Mouse (Mus musculus): ENCODE data around the gene Baz2a.
"Not testable (repeated sequence)": the region's sequence is repeated elsewhere in the genome, so short reads cannot be mapped to it uniquely, and the experiment has no call there.

Gene Baz2a

DNA sequence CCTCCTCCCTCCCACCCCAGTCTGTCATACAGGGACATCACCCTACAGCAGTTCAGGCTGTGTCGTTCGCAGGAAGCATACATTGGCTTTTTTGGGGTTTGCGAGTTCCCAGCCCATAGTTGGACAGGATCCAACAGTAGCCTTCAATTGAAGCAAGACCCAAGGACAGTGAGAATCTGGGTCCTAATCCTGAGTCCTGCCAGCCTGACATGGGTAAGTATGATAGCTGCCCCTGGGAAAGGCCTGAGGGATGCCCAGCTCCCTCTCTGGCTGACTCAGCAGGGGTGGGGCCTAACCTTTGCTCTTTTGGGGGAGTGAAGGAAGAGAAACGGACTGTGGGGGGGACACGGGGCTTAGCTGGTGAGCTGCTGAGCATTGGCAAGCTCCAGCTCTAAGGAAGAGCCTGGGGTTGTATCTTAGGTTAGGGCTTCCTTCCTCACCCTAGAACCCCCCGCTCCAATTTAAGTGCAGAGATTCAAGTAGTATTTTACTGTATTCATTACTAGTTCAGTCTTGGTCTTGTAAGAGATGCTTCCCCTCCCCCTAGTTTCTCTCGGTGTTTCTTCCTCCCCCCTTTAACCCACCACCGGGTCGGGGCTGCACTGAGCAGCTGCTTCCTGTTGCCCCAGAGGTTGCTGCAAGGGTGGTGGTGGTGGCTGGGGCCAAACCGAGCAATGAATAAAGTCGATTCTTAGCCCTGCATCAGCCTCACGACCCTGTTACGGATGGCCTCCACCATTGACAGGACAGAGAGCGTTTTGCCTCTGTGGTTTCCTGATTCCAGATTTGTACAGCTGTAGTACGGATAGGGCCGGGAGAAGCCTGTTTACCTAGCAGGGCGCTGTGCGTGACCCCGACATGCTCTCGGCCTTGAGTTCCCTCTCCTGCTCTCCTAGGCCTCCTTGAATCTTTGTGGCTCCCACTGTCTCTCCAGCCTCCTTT is at the start of gene Baz2a:
Gene Baz2a (plus strand): TSS at position 14 of the 942 bp plus-strand sequence.
- DNase-seq, result peak; percentile 68 to 77

DNA sequence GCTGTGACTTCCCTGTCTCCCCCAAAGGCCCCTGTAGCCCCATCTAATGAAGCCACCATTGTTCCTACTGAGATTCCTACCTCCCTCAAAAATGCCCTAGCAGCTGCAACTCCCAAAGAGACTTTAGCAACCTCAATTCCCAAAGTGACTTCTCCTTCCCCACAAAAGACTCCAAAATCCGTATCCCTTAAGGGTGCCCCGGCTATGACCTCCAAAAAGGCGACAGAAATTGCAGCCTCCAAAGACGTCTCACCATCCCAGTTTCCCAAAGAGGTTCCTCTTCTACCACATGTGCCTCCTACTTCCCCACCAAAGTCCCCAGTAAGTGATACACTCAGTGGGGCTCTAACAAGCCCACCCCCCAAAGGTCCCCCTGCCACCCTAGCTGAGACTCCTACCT is 49.7 kb upstream of the Baz2a start:
- DNase-seq, result no peak

DNA sequence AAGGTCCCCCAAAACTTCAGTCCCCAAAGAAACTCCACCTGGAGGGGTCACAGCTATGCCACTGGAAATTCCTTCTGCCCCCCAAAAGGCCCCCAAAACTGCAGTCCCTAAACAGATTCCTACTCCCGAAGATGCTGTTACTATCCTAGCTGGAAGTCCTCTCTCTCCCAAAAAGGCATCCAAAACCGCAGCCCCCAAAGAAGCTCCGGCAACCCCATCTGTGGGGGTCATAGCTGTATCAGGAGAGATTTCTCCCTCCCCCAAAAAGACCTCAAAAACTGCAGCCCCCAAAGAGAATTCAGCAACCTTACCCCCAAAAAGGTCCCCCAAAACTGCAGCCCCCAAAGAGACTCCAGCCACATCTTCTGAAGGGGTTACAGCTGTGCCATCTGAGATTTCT is 48.9 kb upstream of the Baz2a start:
- DNase-seq, result no peak

DNA sequence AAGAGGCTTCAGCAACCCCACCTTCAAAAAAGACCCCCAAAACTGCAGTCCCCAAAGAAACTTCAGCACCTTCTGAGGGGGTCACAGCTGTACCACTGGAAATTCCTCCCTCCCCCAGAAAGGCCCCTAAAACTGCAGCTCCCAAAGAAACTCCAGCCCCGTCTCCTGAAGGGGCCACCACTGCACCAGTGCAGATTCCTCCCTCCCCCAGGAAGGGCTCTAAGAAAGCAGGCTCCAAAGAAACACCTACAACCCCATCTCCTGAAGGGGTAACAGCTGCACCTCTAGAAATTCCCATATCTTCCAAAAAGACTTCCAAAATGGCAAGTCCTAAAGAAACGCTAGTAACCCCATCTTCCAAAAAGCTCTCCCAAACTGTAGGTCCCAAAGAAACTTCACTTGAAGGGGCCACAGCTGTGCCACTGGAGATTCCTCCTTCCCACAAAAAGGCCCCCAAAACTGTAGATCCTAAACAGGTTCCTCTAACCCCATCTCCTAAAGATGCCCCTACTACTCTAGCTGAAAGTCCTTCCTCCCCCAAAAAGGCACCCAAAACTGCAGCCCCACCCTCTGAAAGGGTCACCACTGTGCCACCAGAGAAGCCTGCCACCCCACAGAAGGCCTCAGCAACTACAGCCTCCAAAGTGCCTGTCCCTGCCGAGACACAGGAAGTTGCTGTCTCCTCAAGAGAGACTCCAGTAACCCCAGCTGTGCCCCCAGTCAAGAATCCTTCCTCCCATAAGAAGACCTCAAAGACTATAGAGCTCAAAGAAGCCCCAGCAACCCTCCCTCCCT is 48.1 kb upstream of the Baz2a start:
- DNase-seq, result no peak

DNA sequence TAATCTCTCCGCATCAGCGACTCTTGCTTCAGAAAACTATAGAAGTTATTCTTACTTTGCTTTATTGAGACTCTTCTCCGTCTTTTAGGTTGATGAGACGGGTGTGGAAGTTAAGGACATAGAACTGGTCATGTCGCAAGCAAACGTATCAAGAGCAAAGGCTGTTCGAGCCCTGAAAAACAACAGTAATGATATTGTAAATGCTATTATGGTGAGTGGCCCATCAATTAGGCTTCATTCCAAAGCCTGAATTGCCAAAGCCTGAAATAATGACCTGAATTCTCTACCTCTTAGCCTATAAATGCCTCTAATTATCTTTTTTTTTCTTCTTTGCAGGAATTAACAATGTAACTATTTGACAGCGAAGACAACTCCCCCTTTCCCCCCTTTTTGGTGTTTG is 43.2 kb upstream of the Baz2a start:
- no peak for DNase-seq

DNA sequence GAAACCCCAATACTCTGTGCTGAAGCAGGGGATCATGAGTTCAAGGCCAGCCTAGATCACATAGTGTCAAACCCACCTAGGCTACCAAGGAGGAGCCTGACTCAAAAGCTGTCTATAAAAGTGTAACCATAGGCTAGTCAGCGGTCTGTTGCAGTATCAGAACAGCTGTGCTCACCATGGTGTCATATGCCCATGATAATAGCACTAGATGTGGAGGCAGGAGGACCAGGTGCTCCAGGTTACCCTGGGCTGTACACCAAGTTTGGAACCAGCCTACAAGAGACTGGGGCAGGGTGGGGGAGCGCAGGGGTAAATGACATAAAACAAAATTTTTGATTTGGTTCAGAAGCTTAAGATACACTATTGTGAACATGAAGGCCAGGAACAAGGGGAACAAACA is 41.6 kb upstream of the Baz2a start:
- no peak for DNase-seq

DNA sequence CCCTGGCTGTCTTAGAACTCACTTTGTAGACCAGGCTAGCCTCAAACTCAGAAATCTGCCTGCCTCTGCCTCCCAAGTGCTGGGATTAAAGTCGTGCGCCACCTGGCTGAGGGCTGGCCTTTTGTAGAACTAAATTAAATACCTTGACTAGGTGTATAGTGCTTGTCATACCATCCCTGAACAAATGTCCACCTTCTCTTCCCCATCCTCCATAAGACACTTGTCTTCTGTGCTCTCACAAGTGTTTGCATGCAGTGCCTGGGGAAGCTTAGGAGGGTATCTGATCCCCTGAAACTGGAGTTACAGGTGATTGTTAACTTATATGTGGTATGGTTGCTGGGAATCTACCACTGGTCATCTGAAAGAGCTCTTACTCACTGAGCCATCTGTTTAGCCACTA is 41.0 kb upstream of the Baz2a start:
- DNase-seq, result no peak

DNA sequence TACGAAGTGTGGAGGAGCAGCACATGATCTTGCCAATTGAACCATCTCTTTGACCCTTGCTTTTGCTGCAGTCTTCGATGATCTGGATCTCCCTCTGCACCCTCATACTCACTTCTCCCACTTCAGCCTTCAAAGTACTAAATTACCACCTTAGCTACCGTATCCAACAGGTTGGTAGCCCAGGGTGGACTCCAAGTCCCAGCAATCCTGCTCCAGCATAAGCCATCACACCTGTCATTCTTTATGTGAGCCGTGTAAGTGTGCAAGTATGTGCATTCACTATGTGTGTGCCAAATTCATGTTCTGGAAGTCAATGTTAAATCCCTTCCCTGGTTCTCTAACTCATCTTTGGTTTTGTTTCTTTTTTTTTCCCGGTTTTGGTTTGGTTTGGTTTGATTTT is 39.8 kb upstream of the Baz2a start:
- DNase-seq, result no peak

DNA sequence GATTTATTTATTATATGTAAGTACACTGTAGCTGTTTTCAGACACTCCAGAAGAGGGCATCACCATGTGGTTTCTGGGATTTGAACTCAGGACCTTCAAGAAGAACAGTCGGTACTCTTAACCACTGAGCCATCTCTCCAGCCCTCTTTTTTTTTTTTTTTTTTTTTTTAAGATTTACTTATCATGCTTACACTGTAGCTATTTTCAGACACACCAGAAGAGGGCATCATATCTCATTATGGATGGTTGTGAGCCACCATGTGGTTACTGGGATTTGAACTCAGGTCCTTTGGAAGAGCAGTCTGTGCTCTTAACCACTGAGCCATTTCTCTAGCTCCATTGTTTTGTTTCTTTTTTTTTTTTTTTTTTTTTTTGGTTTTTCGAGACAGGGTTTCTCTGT is 39.2 kb upstream of the Baz2a start:
- DNase-seq, result not testable (repeated sequence)

DNA sequence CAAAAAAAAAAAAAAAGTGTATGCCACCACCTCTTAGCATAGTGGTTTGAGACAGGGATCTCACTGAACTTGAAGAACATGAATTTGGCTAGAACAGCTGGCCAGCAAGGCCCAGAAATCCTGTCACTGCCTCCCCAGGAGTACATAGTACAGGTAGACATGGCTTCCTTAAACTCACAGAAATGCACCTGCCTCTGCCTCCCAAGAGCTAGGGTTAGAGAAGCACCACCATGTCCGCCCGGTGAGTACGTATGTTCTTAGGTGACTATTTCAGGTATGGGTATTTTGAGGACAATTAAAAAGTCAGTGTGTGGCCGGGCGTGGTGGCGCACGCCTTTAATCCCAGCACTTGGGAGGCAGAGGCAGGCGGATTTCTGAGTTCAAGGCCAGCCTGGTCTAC is 38.4 kb upstream of the Baz2a start:
- no peak for DNase-seq

DNA sequence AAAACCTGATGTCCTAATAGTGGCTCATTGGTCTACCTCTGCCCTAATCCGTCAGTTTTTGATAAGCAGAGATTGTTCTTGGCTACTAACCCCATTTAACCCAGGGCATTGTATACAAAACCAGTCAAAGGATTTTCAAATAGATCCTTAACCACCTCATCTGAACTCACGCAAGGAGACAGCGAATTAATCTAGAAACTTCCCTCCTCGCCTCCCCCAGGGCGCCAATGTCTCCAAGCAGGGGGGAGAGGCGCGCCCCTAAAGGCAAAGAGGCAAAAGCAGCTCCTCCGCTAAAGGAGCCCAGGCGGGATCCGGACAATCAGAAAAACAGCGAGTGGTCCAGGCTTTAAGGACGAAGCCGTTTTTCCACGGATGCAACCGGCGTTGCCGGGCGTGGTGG is 33.2 kb upstream of the Baz2a start:
- no peak for DNase-seq

DNA sequence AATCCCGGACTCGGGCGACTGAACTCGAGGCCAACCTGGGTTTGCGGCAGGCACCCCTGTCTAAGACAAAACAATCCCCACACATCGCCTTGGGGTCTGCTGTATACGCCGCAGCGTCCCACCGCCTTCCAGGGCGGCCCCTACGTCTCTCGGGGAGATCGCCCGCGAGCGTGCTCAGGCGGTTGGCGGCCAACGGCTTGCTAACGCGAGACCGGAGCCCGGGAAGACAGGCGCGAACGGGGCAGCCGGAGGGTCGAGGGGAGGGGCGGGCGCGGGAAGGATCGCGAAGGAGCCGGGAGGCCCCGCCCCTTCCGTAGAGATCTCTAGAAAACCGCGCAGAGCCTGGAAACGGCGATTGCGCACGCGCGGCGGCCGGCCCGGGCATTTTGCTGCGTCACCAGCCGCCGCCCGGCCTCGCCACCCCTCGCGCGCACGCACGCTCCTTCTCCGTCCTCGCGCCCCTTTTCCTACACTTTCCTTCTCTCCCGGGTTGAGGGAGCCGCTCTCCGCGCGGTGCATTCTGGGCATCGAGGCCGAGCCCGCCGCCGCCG is 32.7 kb upstream of the Baz2a start, which contains the start of gene Ptges3:
Gene Ptges3 (plus strand): TSS at position 354 of the 551 bp plus-strand sequence.
- DNase-seq, result peak; percentile 99 to 100

DNA sequence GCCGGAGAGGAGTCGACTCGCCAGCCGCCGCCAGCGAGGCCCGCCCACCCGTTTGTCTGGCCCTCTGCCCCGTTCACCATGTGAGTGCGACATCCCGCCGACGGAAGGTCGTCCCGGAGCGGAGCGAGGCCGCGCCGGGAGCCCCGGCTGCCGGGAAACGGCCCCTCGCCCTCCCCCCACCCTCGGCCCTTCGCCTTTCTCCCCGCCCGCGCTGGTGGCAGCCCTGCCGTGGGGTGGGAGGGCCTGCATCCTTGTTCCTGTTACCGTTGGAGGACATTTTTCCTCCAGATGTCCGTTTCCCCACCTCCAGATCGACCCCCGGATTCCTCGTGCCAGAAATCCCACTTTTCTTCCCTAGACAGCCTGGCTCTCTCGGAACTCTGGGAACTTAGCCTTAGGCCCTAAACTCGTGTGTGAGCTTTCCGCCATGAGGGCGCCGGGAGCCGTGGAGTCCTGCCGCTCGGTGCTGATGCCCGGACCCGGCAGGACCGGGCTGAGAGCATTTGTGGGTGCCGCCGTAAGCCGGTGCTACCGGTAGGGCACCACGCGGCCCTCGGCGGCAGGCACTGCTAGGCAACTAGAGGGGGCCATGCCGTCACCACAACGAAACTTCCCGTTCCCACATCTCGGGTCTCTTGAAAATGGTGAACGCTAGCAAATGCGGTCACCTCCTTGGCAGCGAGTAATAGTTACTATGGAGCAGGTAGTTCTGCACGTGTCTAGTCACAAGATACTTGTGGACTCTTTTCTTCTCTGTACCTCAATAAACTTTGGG is 32.0 kb upstream of the Baz2a start:
- peak in 1 of 2 experiments; percentile 56 for DNase-seq

DNA sequence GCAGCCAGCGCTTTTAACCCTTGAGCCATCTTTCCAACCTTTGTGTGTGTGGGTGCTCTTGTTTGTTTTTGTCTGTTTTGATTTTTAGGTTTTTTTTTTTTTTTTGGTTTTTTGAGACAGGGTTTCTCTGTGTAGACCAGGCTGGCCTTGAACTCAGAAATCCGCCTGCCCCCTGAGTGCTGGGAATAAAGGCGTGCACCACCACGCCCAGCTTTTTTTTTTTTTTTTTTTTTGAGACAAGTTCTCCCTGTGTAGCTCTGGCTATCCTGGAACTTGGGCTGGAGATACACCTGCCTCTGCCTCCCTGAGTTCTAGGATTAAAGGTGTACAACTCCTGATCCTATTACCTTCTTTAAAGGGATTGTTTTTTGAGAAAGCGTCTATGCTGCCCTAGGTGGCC is 30.3 kb upstream of the Baz2a start:
- DNase-seq, result no peak

DNA sequence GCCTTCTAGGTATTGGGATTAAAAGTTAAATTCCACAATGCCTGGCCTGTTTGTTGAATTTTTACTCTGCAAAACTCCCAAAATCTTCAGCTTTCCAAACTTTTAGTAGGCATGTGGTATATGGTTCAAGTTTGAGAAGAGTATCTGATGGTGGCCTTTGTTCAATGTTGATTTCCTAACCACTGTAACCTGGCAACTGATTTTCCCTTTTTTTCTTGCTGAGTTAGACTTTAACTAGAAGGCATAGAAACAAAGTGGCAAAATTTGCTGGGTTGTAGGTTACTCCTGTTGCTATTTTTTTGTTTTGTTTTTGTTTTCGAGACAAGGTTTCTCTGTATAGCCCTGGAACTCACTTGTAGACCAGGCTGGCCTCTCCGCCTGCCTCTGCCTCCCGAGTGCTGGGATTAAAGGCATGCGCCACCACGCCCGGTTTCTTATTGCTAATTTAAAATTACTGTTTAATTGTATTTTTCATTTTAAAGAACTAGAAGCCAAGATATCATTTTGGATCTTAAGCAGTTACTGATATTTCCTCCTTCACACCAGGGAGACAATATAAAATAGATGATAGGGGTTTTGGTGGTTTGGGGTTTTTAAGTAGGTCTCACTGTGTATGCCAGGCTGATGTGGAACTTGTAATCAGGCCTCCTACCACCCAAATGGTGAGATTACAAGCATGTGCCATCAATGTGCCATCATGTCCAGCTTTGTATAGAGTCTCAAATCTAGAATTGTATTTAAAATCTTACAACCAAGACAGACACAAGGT is 29.0 kb upstream of the Baz2a start:
- no peak for DNase-seq

DNA sequence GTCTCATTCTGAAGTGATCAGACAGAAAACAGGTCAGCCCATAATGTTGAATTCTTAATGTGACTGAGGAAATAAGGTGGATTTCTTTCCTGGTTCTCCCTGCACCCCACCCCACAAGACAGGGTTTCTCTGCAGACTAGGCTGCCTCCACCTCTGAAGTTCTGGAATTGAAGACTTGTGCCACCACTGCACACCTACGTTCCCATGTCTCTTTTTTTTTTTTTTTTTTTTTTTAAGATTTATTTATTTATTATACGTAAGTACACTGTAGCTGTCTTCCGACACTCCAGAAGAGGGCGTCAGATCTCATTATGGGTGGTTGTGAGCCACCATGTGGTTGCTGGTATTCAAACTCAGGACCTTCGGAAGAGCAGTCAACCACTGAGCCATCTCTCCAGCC is 25.3 kb upstream of the Baz2a start:
- no peak for DNase-seq

DNA sequence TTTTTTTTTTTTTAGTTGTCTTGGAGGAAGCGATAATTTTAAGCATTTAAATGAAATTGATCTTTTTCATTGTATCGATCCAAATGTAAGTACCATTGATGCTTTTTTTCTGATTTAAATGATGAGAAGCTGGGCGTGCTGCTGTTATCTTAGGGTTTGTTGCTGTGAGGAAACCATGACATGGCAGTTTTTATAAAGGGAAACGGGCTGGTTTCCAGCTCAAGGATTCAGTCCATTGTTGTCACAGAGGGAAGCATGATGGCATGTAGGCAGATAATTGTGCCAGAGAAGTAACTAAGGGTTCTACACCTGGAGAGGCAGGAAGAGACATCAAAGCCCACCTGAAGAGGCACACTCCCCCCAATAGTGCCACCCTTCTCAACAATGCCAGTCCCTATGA is 22.2 kb upstream of the Baz2a start:
- DNase-seq, result no peak

DNA sequence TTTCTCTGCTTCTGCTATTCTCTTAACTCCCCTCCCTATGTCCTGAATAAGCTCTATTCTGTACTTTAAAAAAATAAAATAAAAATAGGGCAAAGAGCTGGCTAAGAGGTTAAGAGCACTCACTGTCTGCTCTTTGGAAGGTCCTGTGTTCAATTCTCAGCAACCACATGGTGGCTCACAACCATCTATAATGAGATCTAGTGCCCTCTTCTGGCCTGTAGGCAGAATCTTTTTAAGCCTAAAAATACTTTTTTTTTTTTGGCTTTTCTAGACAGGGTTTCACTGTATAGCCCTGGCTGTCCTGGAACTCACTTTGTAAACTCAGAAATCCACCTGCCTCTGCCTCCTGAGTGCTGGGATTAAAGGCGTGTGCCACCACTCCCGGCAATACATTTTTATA is 20.9 kb upstream of the Baz2a start:
- not testable (repeated sequence) for DNase-seq

DNA sequence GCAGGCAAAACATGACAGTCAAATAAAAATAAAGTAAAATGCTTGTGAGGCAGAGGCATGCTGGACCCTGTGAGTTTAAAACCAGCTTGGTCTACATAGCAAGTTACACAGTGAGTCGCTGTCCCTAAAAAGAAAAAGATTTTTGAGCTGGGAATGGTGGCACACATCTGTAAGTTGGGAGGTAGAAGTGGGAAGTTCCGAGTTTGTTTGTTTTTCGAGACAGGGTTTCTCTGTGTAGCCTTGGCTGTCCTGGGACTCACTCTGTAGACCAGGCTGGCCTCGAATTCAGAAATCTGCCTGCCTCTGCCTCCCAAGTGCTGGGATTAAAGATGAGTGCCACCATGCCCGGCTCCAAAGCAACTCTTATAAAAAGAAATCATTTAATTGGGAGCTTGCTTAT is 13.1 kb upstream of the Baz2a start:
- DNase-seq, result not testable (repeated sequence)

DNA sequence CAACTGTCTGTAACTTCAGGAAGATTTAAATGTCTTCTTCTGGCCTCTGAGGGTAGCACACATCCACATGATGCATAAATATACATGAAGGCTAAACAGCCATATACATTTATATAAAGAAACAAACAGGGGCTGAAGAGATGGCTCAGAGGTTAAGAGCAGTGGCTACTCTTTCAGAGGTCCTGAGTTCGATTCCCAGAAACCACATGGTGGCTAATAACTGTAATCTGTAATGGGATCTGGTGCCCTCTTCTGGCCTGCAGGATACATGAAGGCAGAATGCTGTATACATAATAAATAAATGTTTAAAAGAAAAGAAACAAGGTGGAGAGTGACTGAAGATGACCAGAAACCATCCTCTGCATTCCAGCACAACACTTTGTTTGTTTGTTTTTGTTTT is 10.9 kb upstream of the Baz2a start:
- peak in 1 of 2 experiments; percentile 49 for DNase-seq

DNA sequence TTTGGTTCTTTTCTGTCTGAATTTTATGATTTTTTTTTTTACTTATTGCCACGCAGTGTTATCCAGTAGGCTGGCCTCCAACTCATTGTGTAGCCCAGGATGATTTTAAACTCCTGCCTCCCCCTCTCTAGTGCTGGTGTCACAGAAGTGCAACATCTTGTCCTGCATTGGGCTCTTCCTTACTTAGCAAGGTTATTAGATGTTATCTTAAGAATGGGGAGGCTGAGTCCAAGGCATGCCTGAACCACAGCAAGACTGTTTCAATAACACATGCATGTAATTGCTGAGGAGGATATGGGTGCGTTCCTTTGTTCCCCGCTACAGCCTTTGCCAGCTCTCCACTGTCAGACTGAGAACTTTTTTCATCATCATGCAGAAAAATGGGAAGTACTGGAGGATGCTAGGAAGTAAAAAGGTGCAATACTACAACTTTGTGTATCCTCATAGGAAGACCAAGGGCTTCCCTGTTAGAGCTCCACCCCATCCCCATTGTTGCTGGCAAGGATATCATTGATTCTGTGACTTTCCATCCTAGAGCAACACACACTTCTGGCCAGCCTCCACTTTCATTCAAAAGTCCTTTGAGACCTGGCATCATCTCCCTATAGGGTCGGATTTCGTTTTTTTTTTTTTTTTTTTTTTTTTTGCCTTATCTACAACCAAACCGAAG is 9.4 kb upstream of the Baz2a start:
- DNase-seq, result peak in 1 of 2 experiments; percentile 40

Measured in cerebellum, postnatal 25 days (tissue).